Mouse (Mus musculus) heart, embryonic 11.5 days (tissue): Measurements from ENCODE around the gene Wdr95. TPM values are rescaled to one million over a fixed set of nuclear protein-coding genes. Genes with fewer than 3 reads are reported as not detected.

ENCODE experiments used
- ATAC-seq: fragments of 200-750 bp; cut with Nextera tagmentation; replicated peaks from 2 replicates; pipeline ENCODE4 v1.8.0; 2017; ENCODE audit warnings: moderate library complexity; ENCODE audit not compliant: insufficient number of reproducible peaks, low FRiP score, low TSS enrichment
- H3K27ac ChIP-seq: fragments of 300-500 bp; sonication (generic); 2 replicates; pipeline ENCODE4 v1.5.1; 2014; ENCODE audit warnings: mild to moderate bottlenecking, low read depth, low read length
- H3K27me3 ChIP-seq: fragments of 300-500 bp; sonication (generic); 2 replicates; pipeline ENCODE4 v1.6.1; 2014; ENCODE audit warnings: mild to moderate bottlenecking, low read length, mixed read lengths; ENCODE audit not compliant: control insufficient read depth, insufficient read depth
- H3K36me3 ChIP-seq: fragments of 300-500 bp; sonication (generic); 2 replicates; pipeline ENCODE4 v1.6.1; 2014; ENCODE audit warnings: mild to moderate bottlenecking, low read length, moderate library complexity, mixed read lengths; ENCODE audit not compliant: control insufficient read depth, insufficient read depth
- H3K4me1 ChIP-seq: fragments of 300-500 bp; sonication (generic); 2 replicates; pipeline ENCODE4 v1.6.1; 2014; ENCODE audit warnings: low read length; ENCODE audit not compliant: control insufficient read depth, insufficient read depth
- H3K4me2 ChIP-seq: fragments of 300-500 bp; sonication (generic); 2 replicates; pipeline ENCODE4 v1.6.1; 2014; ENCODE audit warnings: mild to moderate bottlenecking, moderate library complexity
- H3K4me3 ChIP-seq: fragments of 300-500 bp; sonication (generic); 2 replicates; pipeline ENCODE4 v1.5.1; 2014; ENCODE audit warnings: low read depth, low read length
- H3K9ac ChIP-seq: fragments of 300-500 bp; sonication (generic); 2 replicates; pipeline ENCODE4 v1.6.1; 2014; ENCODE audit warnings: mild to moderate bottlenecking, low read depth, low read length, moderate library complexity
- H3K9me3 ChIP-seq: fragments of 300-500 bp; sonication (generic); replicated peaks from 2 replicates; pipeline ENCODE4 v1.6.1; 2016; ENCODE audit warnings: low read length; ENCODE audit not compliant: control insufficient read depth
- WGBS: fragments of 180-500 bp; shearing (Covaris S2); extraction: QIAGEN DNeasy Blood & Tissue Kit; methylation state at CpG from one replicate; pipeline ENCODE4 v1.1.7; 2014; ENCODE audit not compliant: insufficient replicate concordance; 5-methylcytosine and 5-hydroxymethylcytosine counted together
- polyA plus RNA-seq: library from polyadenylated mRNA; unstranded; fragments of >200 nt; fragmentation: Nextera tagmentation; extraction: Ambion mirVana; gene quantifications from 2 replicates; pipeline ENCODE4 v1.2.1, GENCODE M21; 2014

The Wdr95 gene
- polyA plus RNA-seq, 1 experiment from 2014 or later, result 0.09 TPM

GRCm38 (mm10) chr5:149495655-149496054 lies 32.8 kb upstream of the Wdr95 start:
- Histone ChIP-seq H3K27me3 (no peaks in the 10 kb centered on the region), H3K36me3 (no peaks in the 10 kb centered on the region), H3K9me3 (no peaks in the 10 kb centered on the region), H3K4me2 (no peak overlapping the region), H3K4me1 (0 out of 2 replicates have a peak, but pooled peaks cover 3% of the 10 kb centered on the region), H3K27ac (no peak overlapping the region), H3K4me3 (no peak overlapping the region), H3K9ac (no peak overlapping the region)
- no peak for ATAC-seq
- WGBS, result 54% methylated on average over 6 of the region's 6 CpGs

- H3K4me1 ChIP-seq, result 0 out of 2 replicates have a peak, but pooled peaks cover 3% of the 10 kb centered on the region
- no peak overlapping the region for H3K4me2 ChIP-seq
- no peaks in the 10 kb centered on the region for H3K27me3 ChIP-seq
- H3K27ac ChIP-seq, result no peak overlapping the region
- no peak for ATAC-seq
- no peaks in the 10 kb centered on the region for H3K36me3 ChIP-seq
- H3K4me3 ChIP-seq, result no peak overlapping the region
- 73% methylated on average over 12 of the region's 12 CpGs for WGBS
- no peaks in the 10 kb centered on the region for H3K9me3 ChIP-seq
- no peak overlapping the region for H3K9ac ChIP-seq
These were observed 31.9 kb upstream of the Wdr95 start for GRCm38 (mm10) chr5:149496401-149497066.

- H3K9me3 ChIP-seq, result no peaks in the 10 kb centered on the region
- 45% methylated on average over 4 of the region's 4 CpGs for WGBS
- ATAC-seq, result no peak
These were observed 28.5 kb upstream of the Wdr95 start for GRCm38 (mm10) chr5:149499936-149500335.

GRCm38 (mm10) chr5:149503423-149504175 lies 24.9 kb upstream of the Wdr95 start:
- 76% methylated on average over 23 of the region's 23 CpGs for WGBS
- no peak for ATAC-seq
- Histone ChIP-seq H3K27ac (no peak overlapping the region), H3K4me1 (no peaks in the 10 kb centered on the region), H3K36me3 (no peaks in the 10 kb centered on the region), H3K4me2 (no peak overlapping the region), H3K27me3 (no peaks in the 10 kb centered on the region), H3K9me3 (no peaks in the 10 kb centered on the region), H3K9ac (no peak overlapping the region), H3K4me3 (no peak overlapping the region)

More at GRCm38 (mm10) chr5:149499936-149500335, 28.5 kb upstream of the Wdr95 start:
- Histone ChIP-seq H3K36me3 (no peaks in the 10 kb centered on the region), H3K27me3 (no peaks in the 10 kb centered on the region), H3K4me1 (0 out of 2 replicates have a peak, but pooled peaks cover 3% of the 10 kb centered on the region), H3K9ac (no peak overlapping the region), H3K4me2 (no peak overlapping the region), H3K4me3 (no peak overlapping the region), H3K27ac (no peak overlapping the region)

- H3K9me3 ChIP-seq, result no peaks in the 10 kb centered on the region
- no peak for ATAC-seq
- no peak overlapping the region for H3K4me2 ChIP-seq
- no peak overlapping the region for H3K9ac ChIP-seq
- H3K36me3 ChIP-seq, result no peaks in the 10 kb centered on the region
- no peaks in the 10 kb centered on the region for H3K27me3 ChIP-seq
- no peak overlapping the region for H3K27ac ChIP-seq
- no peak overlapping the region for H3K4me3 ChIP-seq
- H3K4me1 ChIP-seq, result no peaks in the 10 kb centered on the region
- 85% methylated on average over 8 of the region's 8 CpGs for WGBS
These were observed 23.5 kb upstream of the Wdr95 start for GRCm38 (mm10) chr5:149504985-149505384.

- 94% methylated on average over 2 of the region's 2 CpGs for WGBS
- H3K27ac ChIP-seq, result no peak overlapping the region
- no peak overlapping the region for H3K4me2 ChIP-seq
- no peak for ATAC-seq
- H3K4me1 ChIP-seq, result no peaks in the 10 kb centered on the region
- H3K4me3 ChIP-seq, result no peak overlapping the region
- no peaks in the 10 kb centered on the region for H3K36me3 ChIP-seq
- no peak overlapping the region for H3K9ac ChIP-seq
- no peaks in the 10 kb centered on the region for H3K9me3 ChIP-seq
- H3K27me3 ChIP-seq, result no peaks in the 10 kb centered on the region
These were observed 22.4 kb upstream of the Wdr95 start for GRCm38 (mm10) chr5:149506033-149506432.

- Histone ChIP-seq H3K36me3 (no peaks in the 10 kb centered on the region), H3K4me3 (no peak overlapping the region), H3K9me3 (no peaks in the 10 kb centered on the region), H3K27me3 (no peaks in the 10 kb centered on the region), H3K27ac (no peak overlapping the region), H3K9ac (no peak overlapping the region), H3K4me2 (no peak overlapping the region), H3K4me1 (peaks cover 2% of the 10 kb centered on the region)
- 57% methylated on average over 20 of the region's 20 CpGs for WGBS
- ATAC-seq, result no peak
These were observed 20.1 kb upstream of the Wdr95 start for GRCm38 (mm10) chr5:149508094-149509029.

- Histone ChIP-seq H3K4me2 (no peak overlapping the region), H3K4me1 (peaks cover 11% of the 10 kb centered on the region), H3K27me3 (no peaks in the 10 kb centered on the region), H3K9me3 (no peaks in the 10 kb centered on the region), H3K27ac (no peak overlapping the region), H3K4me3 (no peak overlapping the region), H3K36me3 (no peaks in the 10 kb centered on the region), H3K9ac (no peak overlapping the region)
- ATAC-seq, result no peak
- WGBS, result 79% methylated on average over 13 of the region's 13 CpGs
These were observed 18.2 kb upstream of the Wdr95 start for GRCm38 (mm10) chr5:149510323-149510722.
